Mouse (Mus musculus) liver, embryonic 14.5 days (tissue): ENCODE results near the gene Gpr88. TPM values are rescaled to one million over a fixed set of nuclear protein-coding genes. Genes with fewer than 3 reads are reported as not detected.
"Not testable (repeated sequence)": the region's sequence is repeated elsewhere in the genome, so short reads cannot be mapped to it uniquely, and the experiment has no call there.

Experiments used
- ATAC-seq: fragments of 200-750 bp; cut with Nextera tagmentation; 2 replicates; pipeline ENCODE4 v1.8.0; 2017; ENCODE audit warnings: moderate number of reproducible peaks, mild to moderate bottlenecking, moderate library complexity; ENCODE audit not compliant: insufficient read depth
- DNase-seq, 3 experiments: peaks; one replicate each; pipeline ENCODE4 v3.0.0-alpha.2; 2012 to 2013; ENCODE audit warnings: low read depth in 3 of 3, low spot score in 3 of 3
- H3K27ac ChIP-seq: fragments of 300-500 bp; sonication (generic); 2 replicates; pipeline ENCODE4 v1.5.1; 2014; ENCODE audit warnings: moderate library complexity, mild to moderate bottlenecking, control low read depth, inconsistent platforms
- H3K27me3 ChIP-seq: fragments of 300-500 bp; sonication (generic); 2 replicates; pipeline ENCODE4 v1.6.1; 2014; ENCODE audit warnings: mild to moderate bottlenecking, low read length, moderate library complexity; ENCODE audit not compliant: control insufficient read depth, insufficient read depth
- H3K36me3 ChIP-seq: fragments of 300-500 bp; sonication (generic); replicated peaks from 2 replicates; pipeline ENCODE4 v1.6.1; 2014; ENCODE audit warnings: low read depth; ENCODE audit not compliant: control insufficient read depth, insufficient read depth
- H3K4me1 ChIP-seq, 2 experiments: fragments of 200-500 bp in 1 of 2; fragments of 300-500 bp in 1 of 2; sonication (generic) in 1 of 2; replicated peaks; 2 replicates each; pipeline ENCODE4 v1.6.1; 2012 to 2014; ENCODE audit warnings: antibody characterized with exemption in 1 of 2, inconsistent platforms in 1 of 2, low read length in 1 of 2; ENCODE audit not compliant: control insufficient read depth in 2 of 2, insufficient read depth in 2 of 2
- H3K4me2 ChIP-seq: fragments of 300-500 bp; sonication (generic); 2 replicates; pipeline ENCODE4 v1.6.1; 2014; ENCODE audit warnings: low read depth, mild to moderate bottlenecking, control low read depth, moderate library complexity
- H3K4me3 ChIP-seq, 2 experiments: fragments of 200-500 bp in 1 of 2; fragments of 300-500 bp in 1 of 2; sonication (generic) in 1 of 2; 2 replicates each; pipeline ENCODE4 v1.5.1; 2012 to 2014; ENCODE audit warnings: low read depth in 2 of 2, low read length in 2 of 2, mild to moderate bottlenecking in 2 of 2, control low read depth in 1 of 2, inconsistent platforms in 1 of 2, moderate library complexity in 1 of 2; ENCODE audit not compliant: insufficient read depth in 1 of 2
- H3K9ac ChIP-seq: fragments of 300-500 bp; sonication (generic); replicated peaks from 2 replicates; pipeline ENCODE4 v1.6.1; 2014; ENCODE audit warnings: mild to moderate bottlenecking, control low read depth, moderate library complexity
- H3K9me3 ChIP-seq: fragments of 300-500 bp; sonication (generic); 2 replicates; pipeline ENCODE4 v1.6.1; 2016; ENCODE audit warnings: low read length, mixed read lengths; ENCODE audit not compliant: control insufficient read depth
- CTCF ChIP-seq: IDR thresholded peaks from 2 replicates; pipeline ENCODE4 v1.5.1; 2016; ENCODE audit warnings: antibody characterized with exemption, low read depth, control low read depth
- EP300 ChIP-seq: IDR thresholded peaks from 2 replicates; pipeline ENCODE4 v1.6.1; 2016; ENCODE audit warnings: antibody characterized with exemption, low read depth
- WGBS: fragments of 180-500 bp; shearing (Covaris S2); extraction: QIAGEN DNeasy Blood & Tissue Kit; methylation state at CpG from one replicate; pipeline ENCODE4 v1.1.7; 2014; ENCODE audit not compliant: insufficient replicate concordance; 5-methylcytosine and 5-hydroxymethylcytosine counted together
- polyA plus RNA-seq, 2 experiments: library from polyadenylated mRNA; depleted of rRNA in 1 of 2; stranded (reverse) in 1 of 2; unstranded in 1 of 2; fragments of >200 nt; fragmentation: Nextera tagmentation in 1 of 2; extraction: Ambion mirVana in 1 of 2; gene quantifications; 2 replicates each; pipeline versions ENCODE4 v1.2.1 to v1.2.3; 2012 to 2014

Gene Gpr88
- polyA plus RNA-seq, 2 experiments = 0.08 to 0.17 TPM

DNA sequence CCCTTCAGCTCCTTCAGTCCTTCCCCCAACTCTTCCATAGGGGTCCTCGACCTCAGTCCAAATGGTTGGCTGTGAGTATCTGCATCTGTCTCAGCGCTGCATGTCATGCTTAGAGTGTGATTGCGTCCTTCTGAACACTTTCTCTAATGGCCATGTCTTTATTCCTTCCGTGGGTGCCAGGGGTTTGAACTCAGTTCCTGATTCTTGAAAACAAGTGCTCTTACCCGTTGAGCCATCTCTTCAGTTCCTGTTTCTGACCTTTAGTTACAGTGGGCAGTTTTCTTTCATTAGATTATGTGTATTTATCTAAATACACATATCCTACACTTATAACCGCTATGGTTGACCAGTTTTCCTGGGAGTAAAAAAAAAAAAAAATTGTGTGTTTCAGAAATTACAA is 26.4 kb downstream of the Gpr88 start:
- Histone ChIP-seq H3K4me2 (no peak overlapping the region), H3K27ac (no peak overlapping the region), H3K27me3 (no peaks in the 10 kb centered on the region), H3K9ac (no peak overlapping the region), H3K4me1 (no peaks in the 10 kb centered on the region), H3K4me3 (no peak overlapping the region), H3K9me3 (no peaks in the 10 kb centered on the region), H3K36me3 (no peaks in the 10 kb centered on the region)
- DNase-seq (no peak), ATAC-seq (no peak)
- WGBS = 51% methylated on average over 6 of the region's 6 CpGs
- TF ChIP-seq CTCF (no peak), EP300 (no peak)

DNA sequence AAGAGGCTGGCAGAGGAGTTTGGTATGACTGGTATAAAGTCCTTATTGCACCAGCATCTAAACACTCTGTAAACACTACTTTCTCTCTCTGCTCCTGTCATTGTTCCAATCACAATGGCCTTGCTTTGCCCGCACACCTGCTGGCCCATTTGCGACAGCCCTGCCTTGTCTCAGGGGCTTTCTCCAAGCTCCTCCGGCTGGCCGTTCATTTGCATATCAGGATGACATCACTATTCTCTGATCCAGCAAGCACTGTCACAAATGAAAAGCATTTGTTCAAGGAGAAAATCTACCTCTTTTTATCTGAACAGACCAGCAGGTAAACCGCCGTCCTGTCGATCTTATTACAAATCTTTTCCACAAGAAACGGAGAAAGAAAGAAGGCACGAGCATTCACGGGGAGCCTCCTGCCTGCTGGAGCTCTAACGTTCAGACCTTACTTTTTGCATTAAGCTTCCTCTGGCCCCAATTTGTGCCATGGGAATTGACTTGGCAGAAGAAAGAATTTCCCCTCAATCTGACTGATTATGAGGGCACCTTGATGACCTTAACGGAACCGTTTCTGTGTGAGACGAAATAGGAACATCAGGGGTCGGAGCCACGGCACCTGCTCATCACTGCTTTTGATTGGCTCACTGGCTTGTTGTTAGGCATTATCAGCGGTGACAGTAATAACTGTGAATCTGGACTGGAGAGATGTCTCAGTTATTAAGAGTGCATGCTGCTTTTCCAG is 30.6 kb downstream of the Gpr88 start:
- WGBS = 42% methylated on average over 17 of the region's 17 CpGs
- ATAC-seq (no peak), DNase-seq (no peak)
- Histone ChIP-seq H3K4me3 (no peak overlapping the region), H3K27me3 (no peaks in the 10 kb centered on the region), H3K9ac (no peak overlapping the region), H3K27ac (no peak overlapping the region), H3K36me3 (no peaks in the 10 kb centered on the region), H3K4me1 (0 out of 4 replicates have a peak, but pooled peaks cover 0 to 2% of the 10 kb centered on the region in 2 experiments), H3K9me3 (no peaks in the 10 kb centered on the region), H3K4me2 (no peak overlapping the region)
- TF ChIP-seq CTCF (no peak), EP300 (no peak)

DNA sequence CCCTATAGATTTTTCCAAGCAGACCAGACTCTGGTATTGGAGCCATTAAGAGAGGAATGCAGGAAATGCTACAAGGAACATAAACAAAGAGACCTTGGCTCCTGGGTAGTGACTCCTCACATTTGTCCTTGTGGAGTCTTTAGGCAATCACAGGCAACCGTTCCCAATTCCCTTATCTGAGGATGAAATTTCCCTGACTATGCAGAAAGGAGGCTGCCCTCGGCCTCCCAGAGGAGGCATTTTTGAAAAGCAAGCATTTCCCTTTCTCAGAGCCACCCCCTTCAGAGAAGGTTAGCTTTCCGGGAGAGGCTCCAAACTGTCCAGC is 31.7 kb downstream of the Gpr88 start:
- no peak for DNase-seq
- TF ChIP-seq CTCF (no peak), EP300 (no peak)
- Histone ChIP-seq H3K4me2 (no peak overlapping the region), H3K36me3 (no peaks in the 10 kb centered on the region), H3K4me3 (no peak overlapping the region), H3K4me1 (0 out of 4 replicates have a peak, but pooled peaks cover 0 to 2% of the 10 kb centered on the region in 2 experiments), H3K9ac (no peak overlapping the region), H3K27ac (no peak overlapping the region), H3K27me3 (no peaks in the 10 kb centered on the region), H3K9me3 (no peaks in the 10 kb centered on the region)
- ATAC-seq = no peak
- WGBS = 20% methylated on average over 3 of the region's 3 CpGs

DNA sequence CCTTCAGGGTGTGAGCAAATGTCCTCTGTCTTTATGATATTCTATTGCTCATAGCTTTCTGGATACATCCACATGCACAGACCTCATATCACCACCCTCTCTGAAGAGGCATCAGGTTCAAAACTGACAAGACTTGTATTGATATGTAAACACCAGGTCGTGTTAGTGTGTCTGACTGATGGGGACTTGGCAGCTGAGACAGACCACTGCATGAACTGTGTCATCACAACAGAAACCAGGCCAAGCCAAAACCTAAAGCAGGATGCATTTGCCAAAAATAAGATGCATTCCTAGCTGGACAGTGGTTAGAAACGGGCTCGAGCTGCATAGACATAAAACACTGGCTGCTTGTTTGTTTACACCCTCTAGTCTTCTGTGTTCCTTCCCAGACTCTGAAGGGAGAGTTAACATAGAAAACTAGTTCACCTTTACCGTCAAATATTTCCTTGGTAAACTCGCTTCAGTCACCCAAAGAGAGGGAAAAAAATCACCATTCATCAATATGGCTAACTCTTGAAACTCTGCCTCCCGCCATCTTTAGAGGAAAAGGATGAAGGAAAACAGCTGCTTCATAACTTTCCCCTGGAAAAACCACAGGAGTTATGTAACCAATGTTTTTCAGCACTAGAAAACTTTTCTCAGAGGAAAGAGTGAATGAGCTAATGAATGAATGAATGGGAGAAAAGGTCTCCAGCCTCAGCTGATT is 32.2 kb downstream of the Gpr88 start:
- H3K9me3 ChIP-seq = no peaks in the 10 kb centered on the region
- H3K36me3 ChIP-seq = no peaks in the 10 kb centered on the region
- TF ChIP-seq EP300 = no peak
- no peak for TF ChIP-seq CTCF
- ATAC-seq (no peak), DNase-seq (no peak)
- 0 out of 4 replicates have a peak, but pooled peaks cover 0 to 2% of the 10 kb centered on the region in 2 experiments for H3K4me1 ChIP-seq
- H3K4me2 ChIP-seq = no peak overlapping the region
- H3K27ac ChIP-seq = no peak overlapping the region
- H3K4me3 ChIP-seq = no peak overlapping the region
- H3K27me3 ChIP-seq = no peaks in the 10 kb centered on the region
- 48% methylated on average over 6 of the region's 6 CpGs for WGBS
- no peak overlapping the region for H3K9ac ChIP-seq

DNA sequence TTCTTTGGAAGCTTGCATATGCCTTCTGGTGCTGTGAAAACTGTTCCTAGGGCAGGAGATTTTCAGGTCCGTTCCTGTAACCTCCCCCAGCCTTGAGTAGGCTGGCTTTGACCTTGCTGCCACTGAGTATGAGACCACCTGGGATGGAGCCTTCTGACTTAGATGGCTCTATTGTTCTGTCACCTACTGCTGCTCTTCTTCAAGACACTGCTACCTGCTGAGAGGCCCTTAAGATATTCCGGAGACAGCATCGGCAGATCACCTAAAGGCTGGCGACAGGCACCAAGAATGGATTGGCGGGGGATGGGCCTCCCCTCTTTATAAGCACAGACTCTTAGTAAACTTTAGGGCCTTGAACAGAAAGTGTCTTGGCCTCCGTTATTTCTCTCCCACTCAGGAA is 35.9 kb downstream of the Gpr88 start:
- H3K9ac ChIP-seq, H3K4me3 ChIP-seq, H3K27ac ChIP-seq, H3K27me3 ChIP-seq, ATAC-seq, H3K36me3 ChIP-seq, H3K4me1 ChIP-seq, H3K9me3 ChIP-seq, DNase-seq, H3K4me2 ChIP-seq: not testable (repeated sequence)
- 61% methylated on average over 6 of the region's 6 CpGs for WGBS
